Mouse (Mus musculus): ENCODE data around the gene S100a3. TPM values are rescaled to one million over a fixed set of nuclear protein-coding genes. Genes with fewer than 3 reads are reported as not detected.

The S100a3 gene
- total and polyA plus RNA-seq, 3 experiments = 0.66 TPM; not detected in 2

DNA sequence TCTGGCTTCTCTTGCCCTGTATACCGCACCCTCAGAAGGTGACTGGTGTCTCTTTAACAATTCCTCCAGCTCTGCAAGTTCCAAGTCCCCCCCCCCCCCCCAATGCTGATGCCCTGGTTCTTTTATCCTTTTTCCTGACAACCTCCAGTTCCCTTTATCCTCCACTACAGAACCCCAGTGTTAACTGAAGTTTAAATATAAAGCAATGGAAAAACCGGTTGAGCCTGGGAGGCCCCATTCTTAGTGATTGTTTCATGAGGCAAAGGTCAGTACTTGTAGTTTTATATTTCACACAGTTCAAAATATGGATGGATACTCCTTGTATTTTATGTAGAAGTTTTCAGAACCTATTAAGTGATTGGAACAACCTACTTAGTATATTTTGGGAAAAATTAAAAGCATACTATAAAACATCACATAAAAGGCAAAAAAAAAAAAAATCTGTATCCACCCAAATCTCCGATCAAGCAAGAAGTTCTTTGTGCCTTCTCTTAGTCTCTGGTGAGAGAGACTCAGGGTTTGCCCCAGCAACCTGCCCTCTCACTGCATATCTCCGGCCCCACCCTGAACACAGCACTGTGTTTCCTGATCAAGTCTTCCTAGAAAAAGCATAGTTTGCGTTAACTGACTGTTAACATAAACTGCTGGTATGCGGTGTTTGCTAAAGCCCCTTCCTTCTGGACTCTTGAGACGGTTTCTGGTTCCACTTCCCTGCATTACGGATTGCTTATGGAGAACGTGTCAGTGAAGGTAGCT, 66.1 kb downstream of the S100a3 start:
- DNase-seq = no peak

- no peak for DNase-seq
Observed at GRCm38 (mm10) chr3:90627366-90627765, 67.0 kb downstream of the S100a3 start.

GRCm38 (mm10) chr3:90627807-90628206, 67.4 kb downstream of the S100a3 start:
- no peak for DNase-seq

DNA sequence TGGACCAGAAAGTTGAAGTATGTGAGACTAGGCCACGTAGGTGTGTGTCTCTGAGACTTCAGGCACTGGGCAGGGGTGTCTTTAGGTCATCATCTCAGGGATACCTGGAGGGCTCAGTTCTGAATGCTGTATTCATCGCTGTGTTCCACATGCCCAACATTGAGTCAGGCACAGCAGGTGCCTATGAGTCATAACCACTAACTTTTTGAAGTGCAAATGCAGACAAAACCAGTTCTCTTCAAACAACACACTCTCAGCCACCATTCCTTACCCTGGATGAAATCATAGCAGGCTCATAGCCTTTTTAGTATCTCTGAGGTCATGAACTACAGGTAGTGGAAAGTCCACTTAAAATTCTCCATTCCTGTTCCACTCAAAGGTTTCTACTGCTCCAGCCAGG, 68.9 kb downstream of the S100a3 start:
- no peak for DNase-seq

DNA sequence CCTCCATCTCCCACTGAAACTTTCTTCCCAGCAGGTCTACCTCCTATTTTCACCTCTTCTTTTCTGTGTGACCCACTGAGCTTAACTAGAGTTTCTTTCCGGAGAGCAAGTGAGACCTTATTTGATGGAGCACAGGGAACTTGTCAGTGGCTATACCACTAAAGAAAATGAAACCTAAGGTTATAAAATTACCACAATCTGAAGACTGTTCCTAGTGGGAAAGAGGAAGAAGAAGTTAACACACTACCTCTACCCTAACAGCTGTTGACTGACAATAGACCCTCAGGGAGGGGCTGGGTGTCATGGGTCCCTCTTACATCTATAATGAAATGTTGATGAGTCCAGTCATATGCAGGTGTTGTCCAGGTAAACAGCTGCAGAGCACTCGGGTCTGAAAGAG, 71.6 kb downstream of the S100a3 start:
- no peak for DNase-seq

DNA sequence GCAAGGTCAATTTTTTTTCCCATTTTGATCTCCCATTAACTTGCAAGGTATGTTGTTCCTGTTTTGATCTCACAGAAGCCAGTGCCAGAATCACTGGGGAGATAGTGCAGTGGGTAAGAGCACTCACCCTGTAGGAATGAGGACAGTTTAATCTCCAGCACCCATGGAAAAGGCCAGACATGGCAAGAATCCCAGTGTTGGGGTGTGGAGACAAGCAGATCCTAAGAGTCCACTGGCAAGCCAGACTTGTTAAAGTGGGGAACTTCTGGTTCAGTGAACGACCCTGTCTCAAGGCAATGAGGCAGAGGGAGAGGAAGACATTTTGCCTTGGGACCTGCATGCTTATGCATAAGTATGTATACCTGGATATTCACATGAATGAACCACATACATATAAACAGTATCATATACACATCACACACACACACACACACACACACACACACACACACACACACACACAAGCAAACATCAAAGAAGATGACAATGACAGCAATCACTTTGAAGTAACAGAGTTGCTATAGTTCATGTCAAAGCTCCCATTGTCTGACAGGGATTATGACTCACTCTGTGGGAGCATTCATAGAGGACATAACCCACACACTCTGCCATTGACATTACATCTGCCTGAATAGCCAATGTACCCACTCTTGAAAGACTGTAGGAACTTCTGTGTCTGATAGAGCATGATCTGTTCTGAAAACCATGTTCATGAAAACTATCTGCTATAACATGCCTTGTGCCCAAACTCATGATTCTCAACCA, 78.3 kb downstream of the S100a3 start:
- no peak for DNase-seq

DNA sequence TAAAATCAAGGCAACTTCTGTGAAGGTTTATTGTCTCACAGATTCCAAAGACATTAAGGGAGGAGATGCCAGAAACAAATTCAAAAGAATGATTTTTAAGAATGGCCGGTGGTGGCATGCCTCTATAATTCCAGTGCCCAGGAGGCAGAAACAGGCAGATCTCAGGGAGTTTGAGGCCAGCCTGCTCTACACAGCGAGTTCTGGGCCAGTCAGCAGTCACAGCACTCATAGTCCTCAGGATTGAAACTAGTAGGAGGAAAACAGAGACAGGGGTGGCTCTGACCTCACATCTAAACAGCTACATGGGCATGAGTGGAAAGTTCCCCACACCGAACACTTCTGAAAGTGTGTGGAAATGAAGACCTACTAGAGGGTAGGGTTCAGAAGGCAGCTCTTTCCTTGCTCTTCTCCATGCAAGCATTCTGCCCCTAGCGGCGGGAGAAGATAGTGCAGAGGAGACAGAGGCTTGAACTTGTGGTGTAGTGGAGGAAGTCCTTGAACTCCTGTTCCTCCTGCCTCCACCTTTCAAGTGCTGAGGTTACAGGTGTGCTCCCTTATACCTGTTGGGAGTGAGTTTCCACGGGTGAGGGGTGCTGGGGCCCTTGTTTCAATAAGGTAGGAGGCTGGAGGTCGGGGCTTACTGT, 79.3 kb downstream of the S100a3 start:
- peak; percentile 11 for DNase-seq

GRCm38 (mm10) chr3:90640981-90641380, 80.6 kb downstream of the S100a3 start:
- DNase-seq = no peak

DNA sequence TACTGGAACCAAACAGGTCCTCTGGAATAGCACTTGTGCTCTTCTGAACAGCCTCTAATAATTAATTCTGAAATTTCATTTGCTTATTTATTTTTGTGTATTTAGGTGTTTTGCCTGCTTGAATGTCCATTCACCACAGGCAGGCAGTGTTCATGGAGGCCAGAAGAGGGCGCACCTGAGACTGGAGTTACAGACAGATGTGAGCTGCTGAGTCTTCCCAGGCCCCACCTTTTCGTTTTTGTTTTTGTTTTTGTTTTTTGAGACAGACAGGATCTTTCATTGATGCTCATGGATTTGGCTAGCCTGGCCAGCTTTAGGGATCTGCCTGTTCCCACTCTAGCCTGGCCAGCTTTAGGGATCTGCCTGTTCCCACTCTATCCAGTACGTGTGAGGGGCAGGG, 83.8 kb downstream of the S100a3 start:
- peak; percentile 52 for DNase-seq

DNA sequence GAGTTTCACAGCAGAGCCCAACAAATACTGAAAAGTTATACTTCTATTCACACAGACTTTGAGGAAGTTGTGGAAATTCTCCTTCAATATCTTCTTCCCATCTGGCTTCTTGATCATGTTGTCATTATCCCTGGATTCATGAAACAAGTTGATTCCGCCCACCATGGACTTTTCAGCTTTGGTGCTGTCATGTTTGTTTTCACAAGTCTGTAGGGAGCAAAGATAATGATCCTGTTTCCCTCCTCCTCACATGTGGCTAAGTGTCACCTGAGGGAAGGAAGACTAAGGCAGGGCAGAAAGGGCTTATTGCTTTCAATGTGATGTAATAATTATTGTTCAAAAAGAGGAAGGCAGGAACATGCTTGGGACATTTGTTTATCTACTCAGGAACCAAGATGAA, 86.9 kb downstream of the S100a3 start:
- no peak for DNase-seq

GRCm38 (mm10) chr3:90648981-90649380, 88.6 kb downstream of the S100a3 start:
- no peak for DNase-seq

GRCm38 (mm10) chr3:90649832-90650231, 89.5 kb downstream of the S100a3 start:
- no peak for DNase-seq

Other genes with a start within 250 kb of the S100a3 start
- gene Slc27a3, start 170.6 kb upstream of the S100a3 start, total RNA-seq (2021) = 100 to 1,000 TPM in 1 of 2 experiments, 10 to 100 TPM in 1; 66.9 to 196 TPM
- gene Slc27a3, start 170.6 kb upstream of the S100a3 start, polyA plus RNA-seq (2012; rRNA removed) = 384 and 508 TPM in 2 replicates
- gene Ints3, start 127.0 kb upstream of the S100a3 start, total RNA-seq (2021) = 10 to 100 TPM; 81.0 to 90.6 TPM
- 32.2 and 40.2 TPM in 2 replicates for gene Ints3, start 127.0 kb upstream of the S100a3 start, polyA plus RNA-seq (2012; rRNA removed)
- 100 to 1,000 TPM; 193 to 290 TPM for gene Npr1, start 94.7 kb upstream of the S100a3 start, total RNA-seq (2021)
- 367 and 435 TPM in 2 replicates for gene Npr1, start 94.7 kb upstream of the S100a3 start, polyA plus RNA-seq (2012; rRNA removed)
- 10 to 100 TPM; 52.3 to 54.4 TPM for gene Ilf2, start 84.5 kb upstream of the S100a3 start, total RNA-seq (2021)
- gene Ilf2, start 84.5 kb upstream of the S100a3 start, polyA plus RNA-seq (2012; rRNA removed) = 8.6 and 10.2 TPM in 2 replicates
- gene Snapin, start 69.5 kb upstream of the S100a3 start, total RNA-seq (2021) = 10 to 100 TPM; 72.1 to 73.8 TPM
- 23.8 and 32.5 TPM in 2 replicates for gene Snapin, start 69.5 kb upstream of the S100a3 start, polyA plus RNA-seq (2012; rRNA removed)
- 100 to 1,000 TPM; 105 to 110 TPM for gene Chtop, start 51.1 kb upstream of the S100a3 start, total RNA-seq (2021)
- gene Chtop, start 51.1 kb upstream of the S100a3 start, polyA plus RNA-seq (2012; rRNA removed) = 34.5 and 37.2 TPM in 2 replicates
- gene S100a1, start 46.2 kb upstream of the S100a3 start, total RNA-seq (2021) = 100 to 1,000 TPM; 199 to 282 TPM
- gene S100a1, start 46.2 kb upstream of the S100a3 start, polyA plus RNA-seq (2012; rRNA removed) = 81.4 and 98.2 TPM in 2 replicates
- gene S100a13, start 46.1 kb upstream of the S100a3 start, total RNA-seq (2021) = 10 to 100 TPM; 28.5 to 51.2 TPM
- 19.7 and 26.7 TPM in 2 replicates for gene S100a13, start 46.1 kb upstream of the S100a3 start, polyA plus RNA-seq (2012; rRNA removed)
- under 1 TPM in 1 of 2 experiments, not detected in 1; 0.31 TPM for gene S100a14, start 33.7 kb upstream of the S100a3 start, total RNA-seq (2021)
- gene S100a14, start 33.7 kb upstream of the S100a3 start, polyA plus RNA-seq (2012; rRNA removed) = not detected in 2 replicates
- 10 to 100 TPM; 63.5 to 70.4 TPM for gene S100a16, start 23.3 kb upstream of the S100a3 start, total RNA-seq (2021)
- gene S100a16, start 23.3 kb upstream of the S100a3 start, polyA plus RNA-seq (2012; rRNA removed) = 84.6 and 86.1 TPM in 2 replicates
- not detected for gene S100a2, start 29.7 kb downstream of the S100a3 start, total RNA-seq (2021)
- gene S100a2, start 29.7 kb downstream of the S100a3 start, polyA plus RNA-seq (2012; rRNA removed) = not detected in 2 replicates
- not detected for gene Gm42674, start 41.3 kb downstream of the S100a3 start, total RNA-seq (2021)
- not detected in 2 replicates for gene Gm42674, start 41.3 kb downstream of the S100a3 start, polyA plus RNA-seq (2012; rRNA removed)
- 10 to 100 TPM in 1 of 2 experiments, 1 to 10 TPM in 1; 3.1 to 20.7 TPM for gene S100a4, start 43.2 kb downstream of the S100a3 start, total RNA-seq (2021)
- 0.88 and 1.0 TPM in 2 replicates for gene S100a4, start 43.2 kb downstream of the S100a3 start, polyA plus RNA-seq (2012; rRNA removed)
- gene S100a5, start 47.9 kb downstream of the S100a3 start, total RNA-seq (2021) = not detected
- not detected in 2 replicates for gene S100a5, start 47.9 kb downstream of the S100a3 start, polyA plus RNA-seq (2012; rRNA removed)
- 100 to 1,000 TPM in 1 of 2 experiments, 10 to 100 TPM in 1; 29.3 to 101 TPM for gene S100a6, start 52.3 kb downstream of the S100a3 start, total RNA-seq (2021)
- 43.4 and 55.2 TPM in 2 replicates for gene S100a6, start 52.3 kb downstream of the S100a3 start, polyA plus RNA-seq (2012; rRNA removed)
- gene S100a7a, start 93.4 kb downstream of the S100a3 start, total RNA-seq (2021) = under 1 TPM; 0.43 to 0.45 TPM
- gene S100a7a, start 93.4 kb downstream of the S100a3 start, polyA plus RNA-seq (2012; rRNA removed) = 0.12 and 0.21 TPM in 2 replicates
- gene S100a8, start 108.4 kb downstream of the S100a3 start, total RNA-seq (2021) = 1 to 10 TPM; 3.2 to 3.6 TPM
- not detected in 2 replicates for gene S100a8, start 108.4 kb downstream of the S100a3 start, polyA plus RNA-seq (2012; rRNA removed)
- 1 to 10 TPM; 2.7 to 3.9 TPM for gene S100a9, start 135.1 kb downstream of the S100a3 start, total RNA-seq (2021)
- gene S100a9, start 135.1 kb downstream of the S100a3 start, polyA plus RNA-seq (2012; rRNA removed) = not detected in 2 replicates
- gene Pglyrp4, start 166.3 kb downstream of the S100a3 start, total RNA-seq (2021) = not detected
- not detected in 2 replicates for gene Pglyrp4, start 166.3 kb downstream of the S100a3 start, polyA plus RNA-seq (2012; rRNA removed)
- gene Gm5849, start 217.3 kb downstream of the S100a3 start, total RNA-seq (2021) = not detected
- not detected in 2 replicates for gene Gm5849, start 217.3 kb downstream of the S100a3 start, polyA plus RNA-seq (2012; rRNA removed)

Data from adrenal gland, adult 2 months (tissue).